Mouse (Mus musculus) brain, embryonic 18.5 days (tissue): ENCODE data around the gene Ctsh.
"Not testable (repeated sequence)": the region's sequence is repeated elsewhere in the genome, so short reads cannot be mapped to it uniquely, and the experiment has no call there.

Source experiments
- DNase-seq: peaks from one replicate; pipeline ENCODE4 v3.0.0-alpha.2; 2012; ENCODE audit warnings: low read depth, low spot score

Gene Ctsh

DNA sequence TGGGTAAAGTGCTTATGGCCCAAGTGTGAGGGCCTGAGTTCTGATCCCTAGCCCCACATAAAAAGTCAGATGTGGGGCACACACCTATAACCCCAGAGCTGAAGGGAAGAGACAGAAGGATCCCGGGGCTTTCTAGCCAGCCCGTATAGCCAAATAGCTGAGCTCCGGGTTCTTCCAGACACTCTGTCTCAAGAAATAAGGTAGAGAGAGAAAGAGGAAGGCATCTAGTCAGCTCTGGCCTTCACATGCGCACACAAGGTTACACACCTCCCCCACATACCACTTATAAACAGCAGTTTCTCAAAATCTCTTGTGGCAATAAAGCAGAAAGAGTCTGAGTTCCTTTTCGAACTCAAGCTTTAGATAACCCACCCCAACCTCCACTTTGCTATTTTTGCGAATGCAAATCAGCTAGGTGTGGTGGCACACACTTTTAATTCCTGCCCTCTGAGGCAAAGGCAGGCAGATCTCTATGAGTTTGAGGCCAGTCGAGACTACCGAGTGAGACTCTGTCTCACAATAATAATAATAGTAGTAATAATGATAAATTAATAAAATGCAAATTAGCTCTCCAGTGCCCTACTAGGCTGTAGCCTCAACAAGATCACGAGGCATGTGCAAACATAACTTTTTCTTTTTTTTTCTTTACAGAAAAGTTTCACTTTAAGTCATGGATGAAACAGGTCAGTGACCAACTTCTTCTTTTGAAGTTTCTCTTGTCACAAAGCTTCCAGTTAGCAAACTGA is 6.0 kb downstream of the Ctsh start:
- no peak for DNase-seq

DNA sequence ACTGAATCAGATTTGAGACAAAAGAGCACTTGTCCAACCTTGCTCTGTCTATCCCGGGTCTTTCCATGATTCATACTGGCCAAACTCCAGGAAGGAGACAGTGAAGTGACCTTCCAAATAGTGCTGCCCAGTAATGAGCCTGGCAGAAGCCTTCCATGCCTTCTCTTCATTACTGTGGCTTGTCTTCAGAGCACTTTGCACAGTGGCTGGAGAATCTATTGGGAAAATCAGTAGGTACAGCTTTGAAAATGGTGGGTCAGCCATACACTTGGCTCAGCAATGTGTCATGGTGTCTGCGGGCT is 6.6 kb downstream of the Ctsh start:
- DNase-seq, result no peak

DNA sequence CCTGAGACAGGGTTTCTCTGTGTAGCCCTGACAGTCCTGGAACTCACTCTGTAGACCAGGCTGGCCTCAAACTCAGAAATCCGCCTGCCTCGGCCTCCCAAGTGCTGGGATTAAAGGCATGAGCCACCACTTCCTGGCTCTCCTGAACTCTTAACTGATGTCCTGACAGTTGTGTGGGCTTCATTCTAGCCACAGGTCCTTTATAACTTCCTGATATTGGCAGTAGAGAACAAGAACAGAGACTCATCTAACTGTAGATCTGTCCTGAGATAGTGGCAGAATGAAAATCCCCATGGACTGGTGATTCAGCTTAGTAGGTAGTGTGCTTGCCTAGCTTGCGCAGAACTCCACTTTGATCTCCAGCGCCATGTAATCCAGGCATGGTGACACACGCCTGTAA is 7.0 kb downstream of the Ctsh start:
- not testable (repeated sequence) for DNase-seq

DNA sequence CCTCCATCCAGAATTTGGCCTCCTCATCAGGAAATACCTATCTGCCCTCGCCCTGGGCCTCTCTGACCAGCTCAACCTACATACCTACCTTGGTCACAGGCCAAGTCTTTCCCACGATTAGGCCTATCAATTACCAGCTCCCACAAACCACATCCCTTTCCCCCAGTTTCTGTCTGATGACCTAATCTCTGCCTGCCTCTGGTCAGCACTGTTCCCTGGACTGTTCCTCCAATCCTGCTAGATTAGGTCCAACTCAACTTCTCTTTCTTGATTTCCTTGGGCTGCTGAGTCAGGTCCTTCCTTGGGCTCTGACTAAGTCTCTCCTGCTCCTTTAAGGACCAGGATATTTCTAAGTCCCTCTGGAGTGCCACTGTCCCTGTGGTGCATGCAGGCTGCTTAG is 13.4 kb downstream of the Ctsh start:
- DNase-seq, result no peak

DNA sequence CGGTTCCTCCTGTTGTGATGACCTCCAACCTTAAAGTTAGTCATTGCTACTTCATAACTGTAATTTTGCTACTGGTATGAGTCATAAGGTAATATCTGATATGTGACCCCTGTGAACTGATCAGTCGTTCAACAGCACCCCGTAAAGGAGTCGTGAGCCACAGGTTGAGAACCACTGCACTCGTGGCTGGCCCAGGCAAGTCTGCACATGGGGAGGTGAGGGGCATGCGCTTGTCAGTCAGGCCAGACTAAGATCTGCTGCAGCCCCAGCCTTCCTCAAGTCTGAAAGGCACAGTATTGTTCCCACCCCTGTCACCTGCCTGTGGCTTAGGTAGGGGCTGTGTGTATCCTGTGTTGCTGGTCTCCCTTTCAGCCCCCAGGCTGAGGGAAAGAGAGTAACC is 14.8 kb downstream of the Ctsh start:
- DNase-seq, result no peak

DNA sequence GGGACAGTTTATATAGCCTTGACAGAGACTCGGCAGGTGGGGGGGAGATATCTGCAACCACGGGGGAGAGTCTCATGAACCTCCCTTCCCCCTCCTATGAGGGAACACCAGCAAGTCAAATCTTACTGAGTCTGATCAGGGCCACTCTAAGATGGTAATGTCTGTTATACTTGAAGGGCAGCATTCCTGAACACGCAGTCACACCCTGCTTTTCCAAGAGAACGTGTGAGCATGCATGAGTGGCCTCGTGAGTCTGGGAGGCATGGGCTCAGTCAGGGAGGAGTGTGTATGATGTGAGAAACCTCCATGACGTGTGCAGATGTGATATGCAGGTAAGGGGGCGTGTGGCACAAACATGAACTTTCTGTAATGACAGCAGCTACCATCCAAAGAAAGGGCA is 15.5 kb downstream of the Ctsh start:
- DNase-seq, result no peak

DNA sequence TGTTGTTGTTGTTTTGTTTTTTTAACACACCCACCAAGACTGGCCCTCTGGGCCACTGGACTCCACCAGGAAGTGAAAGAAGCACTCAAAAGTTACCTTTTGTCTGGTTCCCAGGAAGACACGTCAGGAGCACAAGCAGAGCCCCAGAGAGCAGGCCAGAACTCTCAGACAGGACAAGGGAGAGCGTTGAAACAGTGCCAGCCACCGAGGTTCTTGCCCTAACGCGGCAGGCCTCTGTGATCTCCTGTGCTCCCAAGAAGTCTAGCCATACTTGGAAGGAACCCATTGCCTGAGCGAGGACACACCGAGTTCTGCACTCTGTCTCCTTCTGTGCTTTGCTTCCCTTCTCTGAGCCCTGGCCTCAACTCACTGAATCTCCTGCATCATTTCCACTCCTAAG is 16.2 kb downstream of the Ctsh start:
- no peak for DNase-seq

DNA sequence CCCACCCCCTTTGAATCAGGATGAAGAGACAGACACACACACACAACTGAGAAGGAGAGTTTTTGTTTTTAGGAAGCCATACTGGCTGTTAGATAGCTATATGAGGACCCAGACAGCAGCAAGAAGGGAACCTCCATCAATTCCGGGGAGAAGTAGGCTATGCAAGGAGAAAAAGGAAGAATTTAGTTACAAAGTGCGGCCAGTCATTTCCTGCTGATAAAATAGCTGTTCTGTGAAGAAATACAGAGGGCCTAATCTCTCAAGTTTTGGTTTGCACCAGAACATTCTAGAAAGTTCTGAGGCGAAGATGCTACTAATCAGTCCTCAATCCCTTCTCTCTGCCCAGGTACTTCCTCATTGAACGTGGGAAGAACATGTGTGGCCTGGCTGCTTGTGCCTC is 21.4 kb downstream of the Ctsh start:
- DNase-seq, result no peak

DNA sequence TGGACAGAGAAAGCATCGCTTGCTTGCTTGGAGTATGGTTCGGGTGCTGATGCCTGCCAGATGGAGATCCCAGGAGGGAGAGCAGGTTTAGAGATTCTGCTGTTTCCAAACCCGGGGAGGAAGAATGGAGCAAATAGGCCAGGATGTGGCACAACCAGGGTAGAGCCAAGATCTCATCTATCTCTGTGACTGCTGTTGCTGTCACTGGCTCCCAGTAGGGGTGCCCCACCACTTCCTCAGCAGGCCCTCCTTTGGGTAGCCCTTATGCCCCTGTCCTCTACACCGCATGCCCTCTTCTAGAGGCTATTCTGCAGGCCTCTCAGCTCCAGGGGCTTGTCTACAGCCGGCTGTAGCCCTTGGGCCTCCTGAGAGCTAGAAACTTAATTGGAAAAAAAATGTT is 22.2 kb downstream of the Ctsh start:
- DNase-seq, result no peak

DNA sequence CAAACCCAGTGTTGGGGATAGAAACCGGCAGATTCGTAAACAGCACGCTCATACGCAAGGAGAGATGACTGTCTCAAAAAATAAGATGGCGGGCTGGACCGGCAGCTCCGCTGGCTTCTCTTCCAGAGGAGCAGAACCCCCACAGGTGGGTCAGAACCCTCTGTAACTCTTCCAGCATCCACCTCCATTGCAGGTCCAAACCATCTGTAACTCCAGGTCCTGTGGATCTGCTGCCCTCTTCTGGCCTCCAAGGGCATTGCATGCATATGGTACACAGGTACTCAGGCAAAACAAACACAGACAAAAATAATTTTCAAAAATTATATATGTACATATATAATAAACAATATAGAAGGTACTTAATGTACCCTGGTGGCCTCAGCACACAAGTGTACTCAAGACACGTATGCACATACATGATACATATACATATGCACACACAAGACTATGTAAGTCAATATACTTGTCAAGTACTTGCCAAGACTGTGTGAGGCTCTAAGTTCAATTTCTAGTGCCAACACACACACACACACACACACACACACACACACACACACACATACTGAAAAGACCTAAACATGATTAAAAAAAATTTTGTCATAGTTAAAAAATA is 23.0 kb downstream of the Ctsh start:
- no peak for DNase-seq

DNA sequence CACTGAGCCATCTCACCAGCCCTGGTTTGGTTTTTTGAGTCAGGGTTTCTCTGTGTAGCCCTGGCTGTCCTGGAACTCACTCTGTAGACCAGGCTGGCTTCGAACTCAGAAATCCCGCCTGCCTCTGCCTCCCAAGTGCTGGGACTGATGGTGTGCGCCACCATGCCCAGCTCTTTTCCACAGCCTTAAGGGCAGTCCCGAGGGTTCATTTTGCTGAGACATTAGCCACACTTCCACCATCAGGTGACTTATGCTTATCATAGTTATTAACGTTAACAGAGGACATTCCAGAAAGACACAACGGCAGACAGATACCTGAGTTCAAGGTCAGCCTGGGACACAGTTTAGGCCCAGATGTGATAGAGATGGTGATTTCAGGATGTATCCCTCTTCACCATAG is 28.0 kb downstream of the Ctsh start:
- not testable (repeated sequence) for DNase-seq

DNA sequence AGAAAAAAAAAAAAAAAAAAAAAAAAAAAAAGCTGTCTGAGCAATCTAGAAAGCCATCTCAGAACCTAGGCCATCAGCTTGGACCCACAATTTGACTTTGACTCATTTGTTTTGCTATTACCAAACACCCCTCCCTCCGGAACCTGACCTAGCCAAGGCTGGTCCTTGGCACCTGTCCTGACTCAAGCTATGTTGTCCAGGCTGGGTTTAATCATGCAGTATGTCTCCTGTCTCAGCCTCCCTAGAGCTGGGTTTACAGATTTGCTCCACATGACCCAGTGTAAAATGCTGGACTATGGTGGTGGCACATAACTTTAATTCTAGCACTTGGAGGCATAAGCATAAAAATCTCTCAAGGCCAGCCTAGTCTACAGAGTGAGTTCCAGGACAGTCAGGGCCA is 29.0 kb downstream of the Ctsh start:
- DNase-seq, result no peak

DNA sequence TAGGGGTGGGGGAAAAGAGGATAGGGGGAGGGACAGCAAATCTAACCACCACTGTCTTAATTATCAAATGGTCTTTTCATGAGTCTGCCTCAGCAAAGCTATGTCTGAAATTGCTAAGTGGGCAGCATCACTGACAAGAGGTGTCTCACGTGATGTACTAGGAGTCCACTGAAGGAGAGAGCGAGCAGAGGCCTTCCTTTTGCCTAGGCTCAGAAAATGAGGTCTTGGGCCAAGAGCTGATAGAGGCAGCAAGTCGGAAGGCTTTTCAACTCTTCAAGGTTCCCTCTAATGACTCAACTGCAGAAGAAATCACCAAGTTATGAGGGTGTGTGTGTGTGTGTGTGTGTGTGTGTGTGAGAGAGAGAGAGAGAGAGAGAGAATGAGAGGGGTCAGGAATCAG is 30.2 kb downstream of the Ctsh start:
- no peak for DNase-seq

DNA sequence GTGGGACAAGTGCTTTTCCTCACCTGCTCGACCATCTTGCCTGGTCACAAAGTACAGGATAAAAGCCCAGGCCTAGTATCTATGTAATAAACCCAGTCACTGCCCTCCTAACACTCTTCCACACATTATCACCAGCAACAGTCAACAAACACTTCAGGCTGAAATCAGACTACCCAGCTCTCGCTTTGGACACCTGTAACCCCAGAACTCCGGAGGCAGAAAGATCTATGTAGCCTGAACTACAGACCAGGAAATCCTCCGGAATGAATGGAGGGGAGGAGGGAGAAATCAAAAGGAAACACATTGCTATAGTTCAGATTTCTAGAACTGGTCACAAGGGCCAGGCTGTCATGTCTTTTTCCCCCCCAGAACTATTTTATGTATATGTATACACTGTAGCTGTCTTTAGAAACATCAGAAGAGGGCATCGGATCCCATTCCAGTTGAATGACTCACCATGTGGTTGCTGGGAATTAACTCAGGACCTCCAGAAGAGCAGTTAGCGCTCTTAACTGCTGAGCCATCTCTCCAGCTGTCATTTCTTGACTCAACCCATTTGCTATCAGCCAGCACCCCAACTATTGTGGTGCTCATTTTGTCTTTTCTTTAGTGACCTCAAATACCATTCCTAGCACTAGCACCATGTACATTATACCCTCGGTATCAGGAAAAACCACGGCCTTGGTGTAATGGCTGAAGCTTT is 31.0 kb downstream of the Ctsh start:
- no peak for DNase-seq

DNA sequence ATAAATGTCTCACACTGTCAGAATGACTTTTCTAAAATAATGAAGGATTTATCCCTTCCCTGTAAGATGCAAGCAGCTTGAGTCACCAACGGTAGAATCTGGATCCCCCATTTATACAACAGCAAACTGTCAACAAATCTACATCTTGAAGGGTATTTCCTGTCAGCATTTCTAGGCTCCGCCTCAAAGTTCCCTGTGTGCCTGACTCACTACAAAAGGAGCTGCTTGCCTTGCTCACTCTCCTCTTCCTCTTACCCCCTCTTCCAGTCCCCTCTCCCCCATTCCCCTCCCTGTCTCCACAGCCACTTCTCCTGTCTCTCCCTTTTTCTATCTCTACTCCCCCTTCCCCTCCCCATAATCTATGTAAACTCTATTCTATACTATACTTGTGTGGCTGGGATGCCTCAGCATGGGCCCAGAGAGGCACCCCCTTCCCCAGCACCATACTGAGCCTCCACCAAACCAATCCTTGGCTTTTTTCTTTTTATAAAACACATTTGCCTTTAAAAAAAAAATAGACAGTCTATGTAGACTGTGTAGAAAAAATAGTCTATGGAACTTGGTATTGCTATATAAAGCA is 34.0 kb downstream of the Ctsh start:
- DNase-seq, result no peak

DNA sequence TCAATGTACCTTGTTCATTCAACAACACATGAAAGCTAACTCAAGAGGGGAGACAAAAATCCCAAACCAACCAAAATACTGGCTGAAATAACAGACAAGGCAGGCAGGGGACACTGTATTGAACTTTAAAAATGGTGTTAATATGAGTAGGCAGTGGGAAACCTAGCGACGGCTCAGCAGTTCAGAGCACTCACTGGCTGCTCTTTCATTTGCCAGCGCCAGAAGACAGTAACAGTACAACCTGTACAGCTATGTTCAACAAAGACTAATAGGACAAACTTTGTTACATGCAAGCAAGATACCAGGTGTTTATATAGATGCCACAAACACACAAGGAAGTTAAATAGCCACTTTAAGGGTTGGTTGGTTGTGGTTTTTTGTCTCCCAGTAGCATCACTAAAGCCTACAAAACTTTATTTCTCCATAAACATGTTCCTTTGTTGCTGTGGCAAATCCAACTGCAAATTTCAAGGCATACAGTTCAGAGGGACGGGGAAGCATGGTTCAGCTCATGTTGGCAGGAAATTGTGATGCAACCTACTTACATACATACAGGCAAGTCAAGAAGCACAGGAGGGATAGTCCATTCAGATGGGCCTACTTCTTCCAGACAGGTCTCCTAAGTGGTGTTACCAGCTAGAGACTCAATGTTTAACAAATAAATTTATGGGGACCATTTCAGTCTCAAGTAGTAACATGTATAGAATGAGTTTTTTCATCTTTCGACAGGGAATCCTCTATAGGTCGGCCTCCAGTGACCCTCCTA is 35.6 kb downstream of the Ctsh start:
- no peak for DNase-seq

DNA sequence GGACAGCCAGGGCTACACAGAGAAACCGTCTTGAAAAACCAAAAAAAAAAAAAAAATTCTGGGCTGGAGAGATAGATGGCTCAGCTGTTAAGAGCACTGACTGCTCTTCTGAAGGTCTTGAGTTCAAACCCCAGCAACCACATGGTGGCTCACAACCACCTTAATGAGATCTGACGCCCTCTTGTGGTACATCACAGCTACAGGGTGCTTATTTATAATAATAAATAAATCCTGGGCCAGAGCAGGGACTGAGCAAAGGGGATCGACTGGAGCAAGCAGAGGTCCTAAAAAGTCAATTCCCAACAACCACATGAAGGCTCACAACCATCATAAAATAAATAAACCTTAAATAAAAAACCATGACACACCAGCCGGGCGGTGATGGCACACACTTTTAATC is 45.0 kb downstream of the Ctsh start:
- no peak for DNase-seq

DNA sequence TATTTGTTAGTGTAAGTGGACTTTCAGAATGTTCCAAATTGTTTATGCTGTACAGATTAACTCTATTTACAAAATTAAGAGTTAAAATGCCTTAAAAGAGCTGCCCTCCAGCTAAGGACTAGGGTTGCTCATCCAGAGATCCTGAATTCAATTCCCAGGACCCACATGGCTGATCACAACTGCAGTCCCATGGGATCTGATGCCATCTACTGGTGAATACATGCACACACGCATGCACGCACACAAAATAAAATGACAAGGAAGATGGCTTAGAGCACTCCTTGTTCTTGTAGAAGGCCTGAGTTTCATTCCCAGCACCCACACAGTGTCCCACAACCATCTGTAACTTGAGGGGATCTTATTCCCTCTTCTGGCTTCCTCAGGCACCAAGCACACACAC is 46.8 kb downstream of the Ctsh start:
- DNase-seq, result no peak

DNA sequence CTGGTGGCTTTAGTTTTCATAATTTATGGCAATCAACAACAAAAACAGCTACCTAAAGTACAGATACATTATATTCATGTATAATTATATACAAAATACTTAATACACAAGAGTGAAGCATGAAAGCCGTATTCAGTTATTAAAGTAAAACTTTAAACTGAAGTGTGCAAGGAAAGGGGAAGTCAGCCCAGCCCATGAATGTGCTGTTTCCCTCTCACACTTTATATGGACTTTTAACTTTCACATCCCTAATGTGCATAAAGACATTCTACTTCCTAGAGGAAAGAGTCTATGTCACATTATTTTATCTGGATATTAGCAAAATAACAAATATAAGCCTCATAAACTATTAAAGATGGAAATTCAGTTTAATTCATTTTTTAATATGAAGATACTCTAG is 51.5 kb downstream of the Ctsh start:
- DNase-seq, result no peak

DNA sequence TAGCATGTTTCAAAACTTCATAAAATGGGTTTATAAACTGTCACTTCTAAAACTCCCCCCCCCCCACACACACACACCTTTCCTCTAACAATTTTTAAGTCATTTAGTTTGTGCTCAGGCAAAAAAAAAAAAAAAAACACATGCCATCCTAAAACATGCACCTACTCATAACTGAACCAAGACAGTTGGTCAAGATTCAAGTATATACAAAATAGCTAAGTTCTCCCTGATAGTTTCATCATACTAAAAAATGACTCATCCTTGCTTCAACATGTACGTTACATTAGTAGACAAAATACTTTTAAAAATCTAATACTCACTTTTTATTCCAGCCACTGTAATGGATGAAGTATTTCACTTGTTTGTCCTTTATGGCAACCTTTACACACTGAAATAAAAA is 53.0 kb downstream of the Ctsh start:
- no peak for DNase-seq

DNA sequence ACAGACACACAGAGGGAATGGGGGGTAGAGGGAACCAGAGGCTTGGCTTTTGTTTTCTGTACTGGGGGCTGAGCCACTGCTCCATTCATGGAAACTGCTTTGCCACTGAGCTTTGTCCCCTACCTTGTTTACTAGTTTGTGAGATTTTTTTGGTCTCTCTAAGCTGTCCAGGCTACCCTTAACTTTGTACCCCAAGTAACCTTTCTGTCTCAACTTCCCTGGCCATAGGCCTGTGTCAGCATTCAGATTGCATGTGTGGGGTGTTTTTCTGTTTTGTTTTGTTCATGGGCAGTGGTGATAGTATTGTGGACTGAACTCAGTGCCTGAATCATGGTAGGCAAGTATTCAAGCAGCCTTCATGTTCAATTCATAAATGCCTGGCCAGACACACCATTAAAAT is 54.3 kb downstream of the Ctsh start:
- DNase-seq, result no peak

DNA sequence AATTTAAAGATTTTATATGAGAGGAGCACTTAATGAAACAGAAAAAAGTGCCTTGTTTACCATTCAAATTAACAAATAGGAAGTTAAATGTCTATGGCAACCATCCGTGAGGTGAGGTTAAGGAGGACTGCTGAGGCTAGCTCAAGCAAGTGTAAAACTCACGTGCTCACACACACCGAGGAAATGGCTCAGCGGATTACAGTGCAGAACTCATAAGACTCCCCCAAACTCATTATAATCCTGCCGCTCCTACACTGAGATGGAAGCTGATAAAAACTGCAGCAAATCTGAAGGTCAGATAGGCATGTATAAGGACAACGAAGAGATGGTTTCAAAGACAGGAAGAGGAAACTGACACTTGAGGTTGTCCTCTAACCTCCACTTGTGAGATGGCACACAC is 55.4 kb downstream of the Ctsh start:
- no peak for DNase-seq
